Mouse (Mus musculus) hindbrain, embryonic 16.5 days (tissue): ENCODE data around the gene Mocs2. TPM values are rescaled to one million over a fixed set of nuclear protein-coding genes. Genes with fewer than 3 reads are reported as not detected.

Experiments
- ATAC-seq: fragments of 200-750 bp; cut with Nextera tagmentation; 2 replicates; pipeline ENCODE4 v1.8.0; 2017; ENCODE audit warnings: moderate TSS enrichment, moderate library complexity
- H3K27ac ChIP-seq: fragments of 300-500 bp; sonication (generic); 2 replicates; pipeline ENCODE4 v1.5.1; 2014; ENCODE audit warnings: low read depth, mild to moderate bottlenecking, control low read depth, low read length, moderate library complexity
- H3K27me3 ChIP-seq: fragments of 300-500 bp; sonication (generic); replicated peaks from 2 replicates; pipeline ENCODE4 v1.6.1; 2014; ENCODE audit warnings: low read length; ENCODE audit not compliant: control insufficient read depth, insufficient read depth
- H3K36me3 ChIP-seq: fragments of 300-500 bp; sonication (generic); 2 replicates; pipeline ENCODE4 v1.6.1; 2014; ENCODE audit warnings: mild to moderate bottlenecking, low read length, moderate library complexity, mixed read lengths; ENCODE audit not compliant: control insufficient read depth, insufficient read depth
- H3K4me1 ChIP-seq: fragments of 300-500 bp; sonication (generic); 2 replicates; pipeline ENCODE4 v1.6.1; 2014; ENCODE audit warnings: low read depth, low read length; ENCODE audit not compliant: control insufficient read depth, insufficient read depth
- H3K4me2 ChIP-seq: fragments of 300-500 bp; sonication (generic); 2 replicates; pipeline ENCODE4 v1.6.1; 2014; ENCODE audit warnings: mild to moderate bottlenecking, low read length, control low read depth, moderate library complexity
- H3K4me3 ChIP-seq: fragments of 300-500 bp; sonication (generic); 2 replicates; pipeline ENCODE4 v1.5.1; 2014; ENCODE audit warnings: mild to moderate bottlenecking, low read length, control low read depth, moderate library complexity
- H3K9ac ChIP-seq: fragments of 300-500 bp; sonication (generic); 2 replicates; pipeline ENCODE4 v1.6.1; 2014; ENCODE audit warnings: low read depth, mild to moderate bottlenecking, control low read depth, low read length, moderate library complexity
- H3K9me3 ChIP-seq: fragments of 300-500 bp; sonication (generic); 2 replicates; pipeline ENCODE4 v1.6.1; 2014; ENCODE audit warnings: mild to moderate bottlenecking, low read length, moderate library complexity; ENCODE audit not compliant: control insufficient read depth
- WGBS: fragments of 180-500 bp; shearing (Covaris S2); extraction: QIAGEN DNeasy Blood & Tissue Kit; methylation state at CpG from one replicate; pipeline ENCODE4 v1.1.7; 2014; 5-methylcytosine and 5-hydroxymethylcytosine counted together
- polyA plus RNA-seq: library from polyadenylated mRNA; unstranded; fragments of >200 nt; fragmentation: Nextera tagmentation; extraction: Ambion mirVana; gene quantifications from 2 replicates; pipeline ENCODE4 v1.2.1, GENCODE M21; 2015

Gene Mocs2
- polyA plus RNA-seq, result 136 and 144 TPM in 2 replicates

GRCm38 (mm10) chr13:114817751-114818360 lies at the start of gene Mocs2:
TSS of gene Mocs2 (plus strand) at chr13:114818236.
- peak; percentile 100 for ATAC-seq
- Histone ChIP-seq H3K27me3 (no peaks in the 10 kb centered on the region), H3K9ac (peak within 1 kb of the TSS; percentile 68), H3K4me3 (peak within 1 kb of the TSS; percentile 69), H3K27ac (no peak within 1 kb of the TSS), H3K4me2 (peak within 1 kb of the TSS; percentile 95), H3K36me3 (no peaks in the 10 kb centered on the region), H3K9me3 (no peaks in the 10 kb centered on the region), H3K4me1 (peaks cover 7% of the 10 kb centered on the region)
- under 1% methylated on average over 33 of the region's 39 CpGs for WGBS

- Histone ChIP-seq H3K27me3 (no peaks in the 10 kb centered on the region), H3K27ac (no peak overlapping the region), H3K9ac (no peak overlapping the region), H3K9me3 (no peaks in the 10 kb centered on the region), H3K4me3 (no peak overlapping the region), H3K4me1 (no peaks in the 10 kb centered on the region), H3K4me2 (no peak overlapping the region), H3K36me3 (no peaks in the 10 kb centered on the region)
- ATAC-seq, result no peak
- 76% methylated on average over 1 of the region's 1 CpGs for WGBS
Measured at GRCm38 (mm10) chr13:114791511-114791910, 26.5 kb upstream of the Mocs2 start.

- no peaks in the 10 kb centered on the region for H3K27me3 ChIP-seq
- 41% methylated on average over 6 of the region's 6 CpGs for WGBS
- H3K27ac ChIP-seq, result no peak overlapping the region
Measured at GRCm38 (mm10) chr13:114793250-114794030, 24.6 kb upstream of the Mocs2 start.

GRCm38 (mm10) chr13:114801857-114802256 lies 16.2 kb upstream of the Mocs2 start:
- Histone ChIP-seq H3K4me1 (no peaks in the 10 kb centered on the region), H3K9me3 (no peaks in the 10 kb centered on the region)
- no peak for ATAC-seq

More at GRCm38 (mm10) chr13:114793250-114794030, 24.6 kb upstream of the Mocs2 start:
- Histone ChIP-seq H3K9ac (no peak overlapping the region), H3K36me3 (no peaks in the 10 kb centered on the region), H3K4me3 (no peak overlapping the region), H3K9me3 (no peaks in the 10 kb centered on the region), H3K4me2 (no peak overlapping the region), H3K4me1 (no peaks in the 10 kb centered on the region)
- no peak for ATAC-seq

GRCm38 (mm10) chr13:114802971-114803370 lies 15.1 kb upstream of the Mocs2 start:
- Histone ChIP-seq H3K9ac (no peak overlapping the region), H3K27ac (no peak overlapping the region), H3K27me3 (no peaks in the 10 kb centered on the region), H3K9me3 (no peaks in the 10 kb centered on the region), H3K4me1 (no peaks in the 10 kb centered on the region), H3K4me2 (no peak overlapping the region), H3K4me3 (no peak overlapping the region), H3K36me3 (no peaks in the 10 kb centered on the region)
- WGBS, result 82% methylated on average over 2 of the region's 2 CpGs
- ATAC-seq, result no peak

More at GRCm38 (mm10) chr13:114801857-114802256, 16.2 kb upstream of the Mocs2 start:
- Histone ChIP-seq H3K9ac (no peak overlapping the region), H3K4me3 (no peak overlapping the region), H3K4me2 (no peak overlapping the region), H3K27ac (no peak overlapping the region), H3K27me3 (no peaks in the 10 kb centered on the region), H3K36me3 (no peaks in the 10 kb centered on the region)
- 77% methylated on average over 3 of the region's 3 CpGs for WGBS

GRCm38 (mm10) chr13:114809624-114810210 lies 8.3 kb upstream of the Mocs2 start:
- Histone ChIP-seq H3K4me2 (no peak overlapping the region), H3K27me3 (no peaks in the 10 kb centered on the region), H3K4me1 (no peaks in the 10 kb centered on the region), H3K36me3 (no peaks in the 10 kb centered on the region), H3K27ac (no peak overlapping the region), H3K9ac (no peak overlapping the region), H3K4me3 (no peak overlapping the region), H3K9me3 (no peaks in the 10 kb centered on the region)
- no peak for ATAC-seq
- 83% methylated on average over 5 of the region's 5 CpGs for WGBS

GRCm38 (mm10) chr13:114818513-114818912 lies 477 bp downstream of the Mocs2 start:
- Histone ChIP-seq H3K27me3 (no peaks in the 10 kb centered on the region), H3K4me3 (peak overlapping the region; percentile 69), H3K4me1 (peaks cover 7% of the 10 kb centered on the region), H3K4me2 (peak overlapping the region; percentile 95), H3K27ac (no peak overlapping the region), H3K9ac (peak overlapping the region; percentile 68), H3K36me3 (0 out of 2 replicates have a peak, but pooled peaks cover 2% of the 10 kb centered on the region), H3K9me3 (no peaks in the 10 kb centered on the region)
- peak; percentile 74 for ATAC-seq
- WGBS, result 21% methylated on average over 9 of the region's 9 CpGs

GRCm38 (mm10) chr13:114822871-114823270 lies 4.8 kb downstream of the Mocs2 start:
- H3K4me2 ChIP-seq, result no peak overlapping the region
- H3K4me3 ChIP-seq, result no peak overlapping the region
- H3K36me3 ChIP-seq, result peaks cover 8% of the 10 kb centered on the region; the same call in 1 of the 2 replicates
- H3K27ac ChIP-seq, result no peak overlapping the region
- 95% methylated on average over 2 of the region's 2 CpGs for WGBS
- no peak overlapping the region for H3K9ac ChIP-seq
- no peak for ATAC-seq
- peaks cover 7% of the 10 kb centered on the region for H3K4me1 ChIP-seq
- no peaks in the 10 kb centered on the region for H3K27me3 ChIP-seq
- H3K9me3 ChIP-seq, result no peaks in the 10 kb centered on the region

GRCm38 (mm10) chr13:114825377-114825855 lies 7.4 kb downstream of the Mocs2 start:
- H3K36me3 ChIP-seq, result peaks cover 11% of the 10 kb centered on the region; the same call in 1 of the 2 replicates
- no peak for ATAC-seq
- no peaks in the 10 kb centered on the region for H3K4me1 ChIP-seq
- H3K27ac ChIP-seq, result no peak overlapping the region
- H3K9me3 ChIP-seq, result no peaks in the 10 kb centered on the region
- H3K4me2 ChIP-seq, result no peak overlapping the region
- H3K4me3 ChIP-seq, result no peak overlapping the region
- 95% methylated on average over 6 of the region's 6 CpGs for WGBS
- H3K27me3 ChIP-seq, result no peaks in the 10 kb centered on the region
- H3K9ac ChIP-seq, result no peak overlapping the region
